Comparison of ENCODE assay signal across 13 mouse cellular contexts in the genomic region with DNA sequence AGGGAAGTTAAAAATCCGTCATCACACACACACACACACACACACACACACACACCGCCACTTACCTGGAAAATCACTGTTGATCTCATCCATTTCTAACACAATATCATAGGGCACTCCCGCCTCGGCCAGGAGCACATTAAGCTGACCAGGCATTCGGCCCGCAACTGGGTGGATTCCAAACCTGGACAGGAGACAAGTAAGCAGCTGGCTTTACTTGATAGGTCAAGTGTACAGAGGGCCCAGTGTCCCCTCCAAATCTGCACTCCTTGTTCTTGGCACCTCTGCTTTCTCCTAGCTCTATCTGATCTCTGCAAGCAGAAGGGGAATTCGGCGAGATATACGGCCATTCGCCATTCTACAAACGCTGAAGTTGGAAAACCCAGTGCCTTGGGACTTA.
DNase-seq lines count a peak whose midpoint lies in the region; ATAC-seq and TF ChIP-seq lines count a peak whose summit lies in the region.
"Had no signal": no experiment of that assay in that cellular context is flagged by ENCODE, and none has a peak within 500 bp of the region (broad histone marks: within the 10 kb centered on the region; RNA-seq: fewer than 3 reads in every experiment).

No protein-coding gene starts in this region.

- TF ChIP-seq CTCF in heart, adult 2 months (IDR thresholded peaks at IDR 0.05): no peak
- no peak for TF ChIP-seq CTCF in gastrocnemius, adult 2 months (IDR thresholded peaks at IDR 0.05)

- peak; percentile 75 to 81 for DNase-seq in heart, adult 2 months
- peak; percentile 92 for DNase-seq in gastrocnemius, adult 2 months
- DNase-seq in gastrocnemius, postnatal 4 days (ENCODE audit: low spot score in 2 of 2): peak; percentile 23 to 67
- peak; percentile 49 for DNase-seq in lung, postnatal 10 days
- DNase-seq in embryo, embryonic 10 days (ENCODE audit: low spot score): no peak
- DNase-seq in embryo, embryonic 9.5 days (ENCODE audit: extremely low spot score): no peak
- DNase-seq in left cerebral cortex, adult 8-10 months (ENCODE audit: low spot score in 2 of 2): no peak
- DNase-seq: adrenal gland, adult 2 months; liver had no signal

- H3K79me2 ChIP-seq in heart, adult 2 months (replicated peaks; ENCODE audit: control insufficient read depth, insufficient read depth, low read length): no peaks in the 10 kb centered on the region

- H3K9ac ChIP-seq in heart, adult 2 months (ENCODE audit: low read depth, low read length): no peak overlapping the region
- H3K9ac ChIP-seq in heart, embryonic 11.5 days (ENCODE audit: low read depth, low read length): no peak overlapping the region
- H3K9ac ChIP-seq: embryonic facial prominence, embryonic 12.5 days; hindbrain, embryonic 15.5 days had no signal

- no peak overlapping the region; the same call in 1 of the 2 replicates for H3K27ac ChIP-seq in heart, adult 2 months
- no peak overlapping the region for H3K27ac ChIP-seq in heart, embryonic 11.5 days (ENCODE audit: low read depth, low read length)
- peak overlapping the region; percentile 75 for H3K27ac ChIP-seq in gastrocnemius, adult 2 months
- H3K27ac ChIP-seq: embryonic facial prominence, embryonic 12.5 days; hindbrain, embryonic 15.5 days had no signal

- no peaks in the 10 kb centered on the region for H3K9me3 ChIP-seq in heart, embryonic 11.5 days (replicated peaks; ENCODE audit: control insufficient read depth, low read length)
- H3K9me3 ChIP-seq: embryonic facial prominence, embryonic 12.5 days; hindbrain, embryonic 15.5 days had no signal

- no peak for TF ChIP-seq POLR2A in heart, adult 2 months (IDR thresholded peaks at IDR 0.05; ENCODE audit: insufficient read depth, low read depth, low read length)

- H3K36me3 ChIP-seq in heart, adult 2 months (ENCODE audit: control insufficient read depth, insufficient read depth, low read length): peaks cover 10% of the 10 kb centered on the region
- peaks cover 15% of the 10 kb centered on the region for H3K36me3 ChIP-seq in heart, embryonic 11.5 days (ENCODE audit: control insufficient read depth, insufficient read depth, low read length)

- H3K27me3 ChIP-seq in heart, adult 2 months (ENCODE audit: control insufficient read depth, insufficient read depth, low read length): no peaks in the 10 kb centered on the region
- H3K27me3 ChIP-seq in heart, embryonic 11.5 days (ENCODE audit: control insufficient read depth, insufficient read depth, low read length): no peaks in the 10 kb centered on the region
- H3K27me3 ChIP-seq: embryonic facial prominence, embryonic 12.5 days; hindbrain, embryonic 15.5 days had no signal

- intact Hi-C loops in heart, adult 2 months (cut with DNase I): no loop called here
- intact Hi-C loops in gastrocnemius, adult 2 months (cut with DNase I): no loop called here

- no peaks in the 10 kb centered on the region; the same call in 1 of the 2 replicates for H3K4me1 ChIP-seq in heart, adult 2 months (ENCODE audit: control insufficient read depth, insufficient read depth, low read length)
- H3K4me1 ChIP-seq in heart, embryonic 11.5 days (ENCODE audit: control insufficient read depth, insufficient read depth, low read length): no peaks in the 10 kb centered on the region
- H3K4me1 ChIP-seq: embryonic facial prominence, embryonic 12.5 days; hindbrain, embryonic 15.5 days had no signal

- H3K4me3 ChIP-seq in heart, adult 2 months: no peak overlapping the region
- no peak overlapping the region for H3K4me3 ChIP-seq in heart, embryonic 11.5 days (ENCODE audit: low read depth, low read length)
- H3K4me3 ChIP-seq in gastrocnemius, adult 2 months: peak overlapping the region; percentile 15
- H3K4me3 ChIP-seq: embryonic facial prominence, embryonic 12.5 days; hindbrain, embryonic 15.5 days had no signal

- 0 out of 2 replicates have a peak, but pooled peaks have one; percentile 58 for TF ChIP-seq EP300 in heart, adult 2 months (IDR thresholded peaks at IDR 0.05; ENCODE audit: insufficient read depth, low read depth, low read length)

- no peak for ATAC-seq in heart, embryonic 11.5 days (replicated peaks; ENCODE audit: insufficient number of reproducible peaks, low FRiP score, low TSS enrichment)
- ATAC-seq: CD4-positive, CD25-positive, alpha-beta regulatory T cell, adult 4 months had no signal

- WGBS in heart, adult 2 months: 52% methylated on average over 11 of the region's 11 CpGs
- WGBS in heart, embryonic 11.5 days (ENCODE audit: insufficient replicate concordance): 87% methylated on average over 11 of the region's 11 CpGs

- no peak overlapping the region for H3K4me2 ChIP-seq in heart, embryonic 11.5 days
- H3K4me2 ChIP-seq: embryonic facial prominence, embryonic 12.5 days; hindbrain, embryonic 15.5 days had no signal

Comparison
In these comparisons a context has a peak if more than half of its experiments do, and no peak if none do; other contexts are left out.
1. DNase-seq: peak in heart, adult 2 months (2 of 2), gastrocnemius, adult 2 months (single experiment), gastrocnemius, postnatal 4 days (2 of 2) and lung, postnatal 10 days (single experiment); none in embryo, embryonic 10 days (single experiment), embryo, embryonic 9.5 days (single experiment) and left cerebral cortex, adult 8-10 months (0 of 2).